Mouse (Mus musculus) kidney, postnatal 0 days (tissue): ENCODE data around the gene Brox. TPM values are rescaled to one million over a fixed set of nuclear protein-coding genes. Genes with fewer than 3 reads are reported as not detected.
A peak's percentile ranks its signal among the peaks of the same experiment; 100 is the strongest.
"Not testable (repeated sequence)": the region's sequence is repeated elsewhere in the genome, so short reads cannot be mapped to it uniquely, and the experiment has no call there.

Experiments
- ATAC-seq: fragments of 200-750 bp; cut with Nextera tagmentation; replicated peaks from 2 replicates; pipeline ENCODE4 v1.8.0; 2017; ENCODE audit warnings: low read depth, moderate number of reproducible peaks, moderate TSS enrichment, moderate library complexity; ENCODE audit not compliant: low FRiP score
- DNase-seq: peaks from one replicate; pipeline ENCODE4 v3.0.0-alpha.2; 2016; ENCODE audit warnings: low spot score
- H3K27ac ChIP-seq: fragments of 300-500 bp; sonication (generic); 2 replicates; pipeline ENCODE4 v1.5.1; 2014; ENCODE audit warnings: mild to moderate bottlenecking
- H3K27me3 ChIP-seq: fragments of 300-500 bp; sonication (generic); 2 replicates; pipeline ENCODE4 v1.6.1; 2014; ENCODE audit warnings: low read length, mixed read lengths; ENCODE audit not compliant: insufficient read depth
- H3K36me3 ChIP-seq: fragments of 300-500 bp; sonication (generic); 2 replicates; pipeline ENCODE4 v1.6.1; 2014; ENCODE audit warnings: low read length, mixed read lengths; ENCODE audit not compliant: insufficient read depth
- H3K4me1 ChIP-seq: fragments of 300-500 bp; sonication (generic); replicated peaks from 2 replicates; pipeline ENCODE4 v1.6.1; 2014; ENCODE audit warnings: antibody characterized with exemption, low read length, mixed read lengths; ENCODE audit not compliant: insufficient read depth
- H3K4me2 ChIP-seq: fragments of 300-500 bp; sonication (generic); 2 replicates; pipeline ENCODE4 v1.6.1; 2014; ENCODE audit warnings: mild to moderate bottlenecking, low read length, moderate library complexity, mixed read lengths
- H3K4me3 ChIP-seq: fragments of 300-500 bp; sonication (generic); replicated peaks from 2 replicates; pipeline ENCODE4 v1.5.1; 2014; ENCODE audit warnings: low read depth, low read length
- H3K9ac ChIP-seq: fragments of 300-500 bp; sonication (generic); 2 replicates; pipeline ENCODE4 v1.6.1; 2014; ENCODE audit warnings: low read depth, low read length
- H3K9me3 ChIP-seq: fragments of 300-500 bp; sonication (generic); replicated peaks from 2 replicates; pipeline ENCODE4 v1.6.1; 2016; ENCODE audit warnings: low read length, inconsistent platforms, mixed read lengths
- CTCF ChIP-seq: IDR thresholded peaks from 2 replicates; pipeline ENCODE4 v1.5.1; 2016; ENCODE audit warnings: antibody characterized with exemption, low read depth, mild to moderate bottlenecking, moderate library complexity
- WGBS: fragments of 180-500 bp; shearing (Covaris S2); extraction: QIAGEN DNeasy Blood & Tissue Kit; methylation state at CpG from one replicate; pipeline ENCODE4 v1.1.7; 2014; 5-methylcytosine and 5-hydroxymethylcytosine counted together
- polyA plus RNA-seq: library from polyadenylated mRNA; unstranded; fragments of >200 nt; fragmentation: Nextera tagmentation; extraction: Ambion mirVana; gene quantifications from 2 replicates; pipeline ENCODE4 v1.2.1, GENCODE M21; 2015

The Brox gene
- 43.7 and 47.0 TPM in 2 replicates for polyA plus RNA-seq

- no peaks in the 10 kb centered on the region for H3K4me1 ChIP-seq
- no peaks in the 10 kb centered on the region for H3K27me3 ChIP-seq
- H3K9ac ChIP-seq, result peak within 1 kb of the TSS; percentile 59
- peak within 1 kb of the TSS; percentile 48 for H3K27ac ChIP-seq
- peaks cover 5% of the 10 kb centered on the region; the same call in 1 of the 2 replicates for H3K36me3 ChIP-seq
- WGBS, result under 1% methylated on average over 37 of the region's 39 CpGs
- H3K4me3 ChIP-seq, result peak within 1 kb of the TSS; percentile 48
- ATAC-seq (peak; percentile 85), DNase-seq (peak; percentile 96)
- peak within 1 kb of the TSS; percentile 57 for H3K4me2 ChIP-seq
- no peaks in the 10 kb centered on the region for H3K9me3 ChIP-seq
- TF ChIP-seq CTCF, result no peak
Observed at GRCm38 (mm10) chr1:183296877-183297383, at the start of gene Brox. Brox (minus strand) TSS chr1:183297269.

- H3K36me3 ChIP-seq, result 0 out of 2 replicates have a peak, but pooled peaks cover 26% of the 10 kb centered on the region
- H3K9me3 ChIP-seq, result no peaks in the 10 kb centered on the region
- H3K4me2 ChIP-seq, result peak overlapping the region; percentile 86
- DNase-seq (no peak), ATAC-seq (peak; percentile 52; the same call in 1 of the 2 replicates)
- peak overlapping the region; percentile 93 for H3K9ac ChIP-seq
- H3K27me3 ChIP-seq, result no peaks in the 10 kb centered on the region
- no peaks in the 10 kb centered on the region for H3K4me1 ChIP-seq
- WGBS, result 5% methylated on average over 10 of the region's 10 CpGs
- peak overlapping the region; percentile 93 for H3K27ac ChIP-seq
- peak overlapping the region; percentile 95 for H3K4me3 ChIP-seq
- no peak for TF ChIP-seq CTCF
Observed at GRCm38 (mm10) chr1:183345817-183346195, 48.7 kb upstream of the Brox start.

GRCm38 (mm10) chr1:183344886-183345816 lies 48.1 kb upstream of the Brox start:
- Histone ChIP-seq H3K4me2 (peak overlapping the region; percentile 86), H3K36me3 (peaks cover 22% of the 10 kb centered on the region; the same call in 1 of the 2 replicates), H3K27me3 (no peaks in the 10 kb centered on the region), H3K9me3 (no peaks in the 10 kb centered on the region), H3K4me3 (peak overlapping the region; percentile 95), H3K27ac (peak overlapping the region; percentile 93), H3K4me1 (no peaks in the 10 kb centered on the region), H3K9ac (peak overlapping the region; percentile 93)
- TF ChIP-seq CTCF, result no peak
- ATAC-seq, result peak; percentile 95
- DNase-seq, result peak; percentile 85
- under 1% methylated on average over 72 of the region's 72 CpGs for WGBS

GRCm38 (mm10) chr1:183342902-183343301 lies 45.8 kb upstream of the Brox start:
- H3K27me3 ChIP-seq, H3K27ac ChIP-seq, DNase-seq, H3K4me2 ChIP-seq, ATAC-seq, H3K4me1 ChIP-seq, H3K4me3 ChIP-seq, H3K9ac ChIP-seq, H3K9me3 ChIP-seq: not testable (repeated sequence)
- 93% methylated on average over 1 of the region's 1 CpGs for WGBS
- H3K36me3 ChIP-seq, result peaks cover 22% of the 10 kb centered on the region

GRCm38 (mm10) chr1:183327171-183327570 lies 30.1 kb upstream of the Brox start:
- Histone ChIP-seq H3K36me3 (peaks cover 52% of the 10 kb centered on the region), H3K9me3 (no peaks in the 10 kb centered on the region)

GRCm38 (mm10) chr1:183324433-183324832 lies 27.4 kb upstream of the Brox start:
- Histone ChIP-seq H3K27me3 (no peaks in the 10 kb centered on the region), H3K4me3 (no peak overlapping the region), H3K27ac (no peak overlapping the region), H3K36me3 (peaks cover 39% of the 10 kb centered on the region), H3K4me2 (no peak overlapping the region), H3K4me1 (no peaks in the 10 kb centered on the region), H3K9me3 (no peaks in the 10 kb centered on the region), H3K9ac (no peak overlapping the region)
- no peak for TF ChIP-seq CTCF
- DNase-seq (no peak), ATAC-seq (no peak)
- WGBS, result 95% methylated on average over 6 of the region's 6 CpGs

More at GRCm38 (mm10) chr1:183327171-183327570, 30.1 kb upstream of the Brox start:
- no peak for ATAC-seq
- Histone ChIP-seq H3K4me3 (no peak overlapping the region), H3K27me3 (no peaks in the 10 kb centered on the region), H3K27ac (no peak overlapping the region), H3K4me1 (no peaks in the 10 kb centered on the region), H3K9ac (no peak overlapping the region), H3K4me2 (no peak overlapping the region)
- TF ChIP-seq CTCF, result no peak
- DNase-seq, result no peak
- WGBS, result 89% methylated on average over 8 of the region's 8 CpGs
